Mouse (Mus musculus) naive thymus-derived CD4-positive, alpha-beta T cell, adult 2 months (primary cell): Measurements from ENCODE around the gene Id4.

Source experiments
- DNase-seq: peaks from one replicate; pipeline ENCODE4 v3.0.0-alpha.2; 2011; ENCODE audit warnings: low read depth

Id4 gene

DNA sequence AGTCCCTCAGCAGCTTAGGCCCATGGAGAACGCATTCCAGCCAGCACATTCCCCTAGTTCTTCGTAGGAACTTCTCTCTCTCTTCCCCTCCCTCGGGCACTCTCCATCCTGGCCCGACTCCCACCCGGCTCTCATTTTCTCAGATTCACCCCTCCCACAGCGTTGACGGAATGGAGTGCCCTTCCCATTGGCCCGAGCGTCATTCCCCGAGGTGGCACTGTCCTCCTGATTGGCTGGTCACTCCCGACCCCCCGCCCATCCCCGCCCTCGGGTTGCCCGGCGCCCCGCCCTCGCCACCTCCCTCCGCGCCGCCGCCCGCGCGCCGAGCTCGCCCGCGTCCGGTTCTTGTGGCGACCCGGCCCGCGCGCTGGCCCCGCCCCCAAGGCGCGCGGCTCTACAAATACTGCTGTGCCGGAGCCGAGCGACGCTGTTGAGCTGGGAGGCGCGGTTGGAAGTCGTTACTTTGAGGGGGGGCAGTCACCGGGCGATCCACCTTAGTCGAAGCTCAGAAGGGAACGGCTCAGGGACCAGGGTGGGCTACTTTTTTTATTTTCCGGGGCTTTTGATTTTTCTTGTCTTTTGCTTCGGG lies at the start of gene Id4:
TSS of gene Id4 (plus strand) at position 539 of the 589 bp plus-strand sequence.
- no peak for DNase-seq

DNA sequence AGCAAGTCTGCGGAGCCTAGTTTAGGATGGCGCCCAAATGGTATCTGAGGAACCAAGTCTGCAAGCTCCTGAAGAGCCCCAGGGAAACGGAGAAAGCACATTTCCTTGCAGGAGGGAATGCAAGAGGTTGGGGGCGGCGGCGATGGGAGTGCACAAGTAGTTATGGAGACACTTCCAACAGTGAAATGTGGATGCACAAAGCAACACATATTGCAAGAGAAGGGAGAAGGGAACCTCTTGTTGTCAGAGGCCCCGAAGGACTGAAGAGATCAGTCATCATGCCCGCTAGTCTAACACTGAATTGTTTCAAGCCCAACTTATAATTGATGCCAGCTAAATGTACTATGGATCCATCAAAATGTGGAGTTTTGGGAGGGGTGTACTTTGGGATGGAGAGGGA lies 33.9 kb upstream of the Id4 start:
- DNase-seq, result no peak

DNA sequence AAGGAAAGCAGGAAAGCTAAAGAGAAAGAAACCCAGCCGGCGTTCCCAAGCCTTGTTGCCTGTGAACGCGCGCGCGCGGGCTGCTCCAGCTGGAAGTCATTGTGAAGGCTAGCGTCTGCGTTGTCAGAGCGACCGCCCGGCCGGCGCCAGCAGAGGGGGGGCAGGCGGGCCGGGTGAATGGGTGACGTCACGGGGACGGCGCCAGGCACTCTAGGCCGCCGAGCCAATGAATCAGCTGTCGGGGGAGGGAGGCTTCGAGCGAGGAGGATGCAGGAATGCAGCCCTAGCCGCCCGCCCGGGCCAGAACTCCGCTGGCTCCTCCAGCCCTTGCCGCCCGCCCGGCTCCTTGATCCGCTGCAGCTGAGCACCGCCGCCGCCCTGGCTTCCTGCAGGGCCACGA lies 33.3 kb upstream of the Id4 start:
- DNase-seq, result no peak

DNA sequence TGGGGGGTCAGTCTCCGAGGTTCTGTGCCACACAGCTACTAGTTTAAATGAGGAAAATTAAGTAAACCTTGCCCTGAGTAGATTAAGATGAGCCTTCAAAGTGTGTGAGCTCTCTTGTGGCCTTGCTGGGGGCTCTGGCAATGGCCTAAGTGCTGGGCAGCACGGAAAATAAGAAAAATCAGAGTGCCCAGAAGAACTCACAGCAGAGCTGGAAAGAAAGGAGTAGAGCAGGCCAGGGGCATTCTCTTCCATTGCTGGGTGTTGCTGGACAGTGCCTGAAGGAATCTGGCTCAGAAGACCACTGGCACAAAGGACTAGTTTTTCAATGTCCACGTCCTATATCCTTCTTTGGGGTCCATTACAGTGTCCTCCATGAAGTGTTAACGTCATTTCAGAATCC lies 32.9 kb upstream of the Id4 start:
- DNase-seq, result no peak

DNA sequence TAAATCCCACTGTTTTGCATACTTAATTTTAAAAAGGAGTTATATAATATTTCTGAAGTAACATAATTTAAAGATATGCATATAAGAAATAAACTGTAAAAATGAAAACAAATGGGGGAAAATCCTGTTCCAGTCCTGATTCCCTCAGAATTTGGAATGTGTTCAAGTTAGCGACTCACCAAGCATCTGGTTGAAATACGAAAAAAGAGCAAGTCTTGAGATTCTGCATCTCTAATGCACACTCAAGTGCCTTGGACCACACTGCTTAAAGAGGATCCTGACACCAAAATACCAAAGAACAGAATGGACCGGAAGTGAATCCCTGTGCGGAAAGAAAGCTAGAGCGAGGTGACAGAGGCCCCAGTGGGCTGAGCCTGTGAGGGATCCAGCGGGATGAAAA lies 30.0 kb upstream of the Id4 start:
- no peak for DNase-seq

DNA sequence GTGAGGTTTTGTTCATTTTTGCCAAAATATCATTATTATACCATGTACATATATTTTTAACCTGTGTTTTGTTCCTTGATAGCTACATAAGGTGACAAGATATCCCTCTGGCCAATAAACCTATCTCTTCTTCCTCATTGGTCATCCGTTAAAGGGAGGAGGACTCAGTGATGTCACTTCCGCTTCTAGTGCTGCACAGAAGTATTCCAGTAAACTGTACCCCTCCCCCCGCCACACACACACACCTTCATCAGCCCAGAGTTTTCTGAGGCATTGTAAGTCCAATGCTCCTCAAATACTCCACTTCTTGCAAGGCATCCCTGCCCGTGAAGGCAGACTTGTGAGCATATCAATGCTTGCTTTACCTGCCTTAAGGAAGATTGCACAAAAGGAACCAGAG lies 24.6 kb upstream of the Id4 start:
- no peak for DNase-seq

DNA sequence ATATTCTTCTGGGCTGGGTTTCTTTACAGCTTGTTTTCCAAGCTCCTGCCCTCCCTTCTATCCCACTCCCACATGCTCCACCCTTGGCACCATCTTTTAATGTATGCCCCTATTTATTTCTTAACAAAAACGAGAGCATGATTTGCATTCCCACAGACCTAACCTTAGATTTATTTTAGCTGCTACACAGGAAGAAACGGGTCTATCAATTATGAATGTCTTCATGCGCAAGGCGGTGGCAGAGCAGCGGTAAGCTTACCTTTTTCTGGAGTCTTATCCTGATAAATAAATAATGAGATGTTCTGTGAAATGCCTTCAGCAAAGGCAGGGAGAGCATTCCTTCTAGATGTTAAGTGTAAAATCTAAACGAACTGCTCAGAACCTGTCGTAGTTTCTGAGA lies 24.2 kb upstream of the Id4 start:
- DNase-seq, result no peak

DNA sequence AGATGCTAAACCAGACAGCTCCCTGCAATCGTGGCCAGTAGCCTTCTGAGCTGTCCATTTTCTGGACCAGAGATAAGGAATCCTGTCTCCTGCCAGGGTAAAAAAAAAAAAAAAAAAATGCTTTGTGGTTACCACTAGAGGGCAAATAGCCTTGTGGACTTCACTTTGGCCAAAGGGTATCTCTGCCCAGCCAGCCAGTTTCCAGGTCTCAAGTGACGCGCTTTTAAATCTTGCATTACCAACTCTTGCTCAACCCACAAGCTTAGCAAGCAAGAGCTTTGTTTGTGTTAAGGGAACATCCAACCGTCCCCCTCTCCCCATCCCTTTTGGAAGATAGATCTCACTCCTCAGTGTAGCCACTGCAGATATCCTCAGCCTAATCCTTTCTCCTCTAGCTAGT lies 23.5 kb upstream of the Id4 start:
- DNase-seq, result no peak

DNA sequence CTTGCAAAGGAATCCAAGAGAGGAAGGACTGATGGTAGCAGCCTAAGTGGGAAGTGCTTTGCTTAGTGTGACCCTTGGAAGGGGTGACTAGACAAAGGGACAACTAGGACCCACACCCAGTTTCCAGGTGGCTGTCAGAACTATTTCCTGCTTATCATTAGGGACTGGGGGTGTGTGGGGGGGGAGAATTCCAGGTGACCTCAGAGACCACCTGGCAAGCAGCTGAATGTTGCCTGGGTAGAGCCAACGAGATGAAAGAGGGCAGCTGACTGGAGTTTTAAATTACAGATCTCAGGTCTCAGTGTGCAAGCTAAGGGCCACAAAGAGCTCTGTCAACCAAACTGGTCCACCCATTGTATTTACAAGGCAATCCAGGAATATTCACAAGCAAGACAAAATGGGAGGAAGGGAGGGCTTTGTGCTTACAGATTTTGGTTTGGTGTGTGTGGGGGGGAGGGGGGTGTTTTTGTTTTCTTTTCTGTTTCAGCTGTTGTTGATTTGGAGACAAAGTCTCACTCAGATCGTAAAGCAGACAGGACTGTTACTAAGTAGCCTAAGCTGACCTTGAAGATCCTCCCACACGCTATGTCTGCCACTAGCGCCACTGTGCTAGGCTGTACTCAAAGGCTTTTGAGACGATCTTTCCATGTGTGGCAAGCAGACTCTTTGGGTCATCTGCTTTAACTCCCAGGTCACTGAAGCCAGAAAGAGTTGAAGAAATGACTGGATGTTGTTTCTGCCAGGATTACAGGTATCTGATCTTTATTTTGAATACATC lies 15.6 kb upstream of the Id4 start:
- no peak for DNase-seq

DNA sequence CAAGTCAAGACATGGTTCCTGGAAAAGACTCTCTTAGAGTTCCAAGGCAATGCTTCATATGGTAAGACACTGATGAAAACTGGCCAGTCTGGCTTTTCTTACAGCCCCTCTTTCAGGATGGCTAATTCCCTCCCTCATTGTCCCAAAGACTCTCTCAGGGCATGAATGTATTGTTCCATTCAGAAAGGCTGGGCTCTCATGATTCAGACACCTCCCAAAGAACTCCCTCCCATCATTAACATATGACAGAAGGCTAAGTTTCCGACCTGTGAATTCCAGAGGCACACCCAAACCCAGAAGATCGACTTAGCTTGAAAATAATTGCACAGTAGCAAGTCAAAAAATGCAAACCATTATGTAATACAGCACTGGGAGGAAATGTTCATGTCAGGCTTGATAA lies 8.5 kb upstream of the Id4 start:
- no peak for DNase-seq

DNA sequence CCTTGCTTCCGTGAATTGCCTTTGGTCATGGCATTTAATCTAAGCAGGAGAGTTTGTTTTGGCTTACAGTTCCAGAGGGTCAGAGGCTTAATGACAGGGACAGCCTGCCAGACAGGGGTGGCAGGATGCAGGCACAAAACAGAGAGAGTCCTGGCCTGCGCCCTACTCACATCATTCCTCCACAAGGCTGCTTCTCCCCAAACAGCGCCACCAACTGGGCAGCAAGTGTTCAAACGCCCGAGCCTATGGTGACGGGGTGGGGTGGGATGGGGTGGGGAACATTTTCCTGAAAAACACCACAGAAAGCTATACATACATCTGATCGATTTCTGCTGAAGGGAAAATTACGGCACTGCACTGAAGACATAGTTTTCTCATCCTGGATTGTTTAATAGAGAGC lies 6.0 kb upstream of the Id4 start:
- DNase-seq, result no peak

DNA sequence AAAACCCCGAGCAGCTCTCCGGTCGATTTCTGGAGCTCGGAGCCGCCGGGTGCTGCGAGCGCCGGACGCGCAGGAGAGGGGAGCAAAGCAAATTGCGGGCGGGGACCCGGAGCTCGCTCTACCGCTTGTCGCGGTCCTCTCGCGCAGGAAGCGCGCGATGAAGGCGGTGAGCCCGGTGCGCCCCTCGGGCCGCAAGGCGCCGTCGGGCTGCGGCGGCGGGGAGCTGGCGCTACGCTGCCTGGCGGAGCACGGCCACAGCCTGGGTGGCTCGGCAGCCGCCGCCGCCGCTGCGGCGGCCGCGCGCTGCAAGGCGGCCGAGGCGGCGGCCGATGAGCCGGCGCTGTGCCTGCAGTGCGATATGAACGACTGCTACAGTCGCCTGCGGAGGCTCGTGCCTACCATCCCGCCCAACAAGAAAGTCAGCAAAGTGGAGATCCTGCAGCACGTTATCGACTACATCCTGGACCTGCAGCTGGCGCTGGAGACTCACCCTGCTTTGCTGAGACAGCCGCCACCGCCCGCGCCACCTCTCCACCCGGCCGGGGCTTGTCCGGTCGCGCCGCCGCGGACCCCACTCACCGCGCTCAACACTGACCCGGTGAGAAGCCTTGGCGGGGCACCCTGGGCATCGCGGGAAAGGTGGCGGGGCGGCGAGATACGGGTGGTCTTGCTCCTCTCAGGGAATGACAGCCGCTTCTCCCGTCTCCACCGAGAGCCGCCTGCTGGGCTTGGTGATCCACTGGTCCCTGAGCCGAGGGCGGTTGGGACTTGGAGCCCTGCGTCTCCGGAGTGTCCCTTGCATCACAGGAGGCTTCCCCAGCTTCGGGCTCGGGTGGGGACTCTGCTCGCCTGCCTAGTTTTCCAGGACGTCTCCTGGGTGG lies 553 bp downstream of the Id4 start:
- no peak for DNase-seq

DNA sequence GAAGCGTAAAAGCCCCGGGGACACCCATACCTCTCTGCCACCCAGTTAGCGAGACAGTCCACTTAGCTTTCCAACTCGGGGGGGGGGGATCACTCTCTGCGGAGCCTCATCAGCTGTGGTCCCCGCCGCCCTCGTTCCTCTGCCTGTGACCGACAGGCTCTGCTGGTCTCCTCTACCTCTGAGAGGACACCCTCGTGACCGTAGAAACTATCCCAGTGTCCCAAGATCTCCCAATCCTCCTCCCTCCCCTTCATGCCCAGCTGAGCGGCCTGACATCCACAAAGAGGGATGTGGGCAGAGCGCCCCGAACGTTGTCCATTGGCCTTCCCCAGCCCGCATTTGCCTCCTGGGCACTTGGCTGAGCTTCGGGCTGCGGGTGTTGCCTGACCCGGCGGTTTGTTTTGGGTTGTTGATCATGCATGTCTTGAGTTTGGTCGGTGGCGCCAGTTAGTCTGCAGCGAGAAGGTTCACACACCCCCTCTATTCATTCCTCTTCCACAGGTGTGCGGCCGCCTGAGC lies 1.5 kb downstream of the Id4 start:
- no peak for DNase-seq

DNA sequence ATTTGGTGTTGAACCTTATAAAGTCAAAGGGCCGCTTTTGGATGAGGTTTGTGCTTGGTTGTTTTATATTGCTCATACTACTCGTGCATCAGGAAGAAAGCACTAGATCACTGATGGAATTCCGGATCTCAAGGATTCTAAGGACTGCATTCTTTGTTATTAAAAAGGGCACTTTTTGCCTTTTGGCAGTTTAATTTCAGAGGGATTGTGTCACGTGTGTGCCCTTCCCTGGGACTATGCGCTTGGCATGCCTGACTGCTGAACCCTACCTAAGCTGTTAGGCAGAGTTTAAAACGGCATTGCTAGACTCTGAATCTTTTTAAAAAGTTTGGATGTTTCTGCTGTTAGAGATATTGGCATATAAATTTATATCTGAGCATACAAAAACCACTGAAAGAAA lies 4.0 kb downstream of the Id4 start:
- DNase-seq, result no peak

DNA sequence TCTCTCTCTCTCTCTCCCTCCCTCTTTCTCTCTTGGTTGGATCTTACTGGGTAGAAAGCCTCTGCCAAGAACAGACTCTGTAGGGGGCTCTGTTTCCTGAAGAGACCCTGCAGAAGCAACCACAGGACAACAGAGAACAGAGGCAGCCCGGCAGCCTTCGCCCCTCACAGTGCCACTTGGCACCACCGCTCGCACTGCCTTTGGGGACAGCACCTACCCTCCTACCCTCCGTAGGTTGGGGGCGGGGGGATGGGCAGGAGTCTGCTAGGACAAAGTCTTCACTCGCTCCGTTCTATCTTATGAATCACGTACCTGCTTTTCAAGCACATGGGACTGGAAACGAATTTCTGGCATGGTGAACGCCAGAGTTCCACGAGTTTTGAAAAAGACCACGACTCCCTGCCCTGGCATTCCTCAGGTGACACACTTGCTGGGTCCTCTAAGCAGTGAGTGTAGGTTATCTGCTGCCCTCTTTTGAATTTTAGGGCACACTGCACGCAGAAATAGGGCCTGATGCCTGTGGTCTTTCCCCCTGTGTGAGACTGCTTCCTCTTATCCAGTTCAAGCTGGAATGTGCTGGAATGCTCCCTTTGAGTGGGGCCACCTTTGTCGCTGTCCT lies 12.5 kb downstream of the Id4 start:
- DNase-seq, result no peak

DNA sequence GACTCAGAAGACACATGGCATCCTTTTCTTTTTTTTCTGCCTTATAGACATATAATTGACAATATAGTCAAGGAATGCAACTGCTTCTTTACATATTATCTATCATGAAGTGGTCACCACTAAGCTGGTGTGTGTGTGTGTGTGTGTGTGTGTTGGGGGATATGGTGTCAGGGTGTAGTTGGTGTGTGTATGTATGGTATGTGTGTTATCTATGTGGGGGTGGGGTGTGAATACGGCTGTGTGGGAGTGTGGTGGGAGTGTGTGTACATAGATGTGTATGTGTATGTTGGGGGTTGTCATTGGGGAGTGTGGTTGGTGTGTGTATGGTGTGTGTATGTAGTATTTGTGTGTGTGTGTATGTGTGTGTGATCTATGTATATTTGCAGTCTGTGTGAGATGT lies 13.1 kb downstream of the Id4 start:
- no peak for DNase-seq

DNA sequence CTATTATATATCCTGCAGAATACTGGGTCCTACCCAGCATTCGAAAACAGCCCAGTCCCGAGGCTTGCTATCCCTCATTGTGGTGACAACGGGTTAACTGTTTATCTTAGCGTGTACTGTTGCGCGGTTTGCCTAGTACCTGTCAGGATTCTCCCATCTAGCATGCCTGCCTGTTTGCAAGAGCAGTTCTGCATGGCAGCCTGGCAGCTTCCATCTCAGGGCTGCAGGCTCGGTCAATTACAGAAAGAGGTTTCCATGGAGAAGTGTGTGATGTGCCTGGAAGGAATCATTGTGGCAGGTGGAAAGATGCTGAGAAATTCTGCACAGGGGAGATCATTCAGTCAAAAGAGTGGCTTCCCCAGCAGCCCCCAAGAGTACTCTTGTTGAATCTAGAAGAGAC lies 16.0 kb downstream of the Id4 start:
- DNase-seq, result no peak

DNA sequence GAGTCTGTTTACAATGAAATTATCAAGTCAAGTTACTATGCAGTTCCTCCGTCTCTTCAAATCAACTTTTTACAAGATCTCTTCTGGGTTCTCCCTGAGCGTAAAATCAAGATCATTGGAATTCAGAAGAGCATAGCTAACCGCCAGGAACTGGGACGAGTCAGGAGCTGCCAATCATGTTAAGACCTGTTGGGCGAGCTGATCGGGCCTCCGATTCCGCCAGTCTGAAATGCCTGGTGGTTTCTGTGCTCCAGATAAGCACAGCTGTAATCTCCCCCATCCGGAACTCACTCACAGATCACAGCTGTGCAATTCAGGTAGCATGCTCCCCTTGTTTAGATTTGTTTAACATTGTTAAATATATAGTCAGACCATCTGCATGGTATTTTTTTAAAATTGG lies 23.4 kb downstream of the Id4 start:
- no peak for DNase-seq

DNA sequence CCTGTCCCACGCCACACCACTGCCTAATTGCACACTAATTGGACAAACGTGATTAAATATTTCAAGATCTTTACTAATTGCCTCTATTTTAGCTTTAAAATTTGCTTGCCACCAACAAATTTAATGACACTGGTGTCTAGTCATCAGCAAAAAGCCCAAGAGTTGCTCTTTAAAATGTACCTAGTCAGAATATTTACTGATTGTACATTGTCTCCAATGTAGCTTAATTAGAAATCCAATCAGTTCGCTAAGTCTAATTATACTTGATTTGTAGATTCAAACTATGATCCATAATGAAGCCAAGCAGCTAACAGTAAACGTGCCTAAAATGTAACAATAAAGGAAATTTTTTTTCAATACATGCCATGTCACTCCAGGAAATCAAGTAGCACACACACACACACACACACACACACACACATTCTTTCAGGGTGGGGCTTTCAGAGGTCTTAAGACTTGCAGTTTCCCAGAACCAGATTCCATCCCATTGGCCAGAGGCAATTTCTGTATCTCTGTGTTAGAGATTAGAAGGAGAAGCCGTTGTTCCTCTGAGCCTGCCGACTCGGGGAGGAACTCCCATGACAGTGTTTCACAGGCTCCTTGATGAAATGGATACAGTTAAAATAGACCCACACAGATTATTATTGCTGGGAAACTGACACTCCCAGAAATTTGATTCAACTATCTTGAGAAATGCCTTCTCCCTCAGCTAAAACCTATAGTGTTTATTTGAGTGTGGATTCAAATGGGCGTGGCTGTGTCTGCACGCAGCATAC lies 24.1 kb downstream of the Id4 start:
- no peak for DNase-seq

DNA sequence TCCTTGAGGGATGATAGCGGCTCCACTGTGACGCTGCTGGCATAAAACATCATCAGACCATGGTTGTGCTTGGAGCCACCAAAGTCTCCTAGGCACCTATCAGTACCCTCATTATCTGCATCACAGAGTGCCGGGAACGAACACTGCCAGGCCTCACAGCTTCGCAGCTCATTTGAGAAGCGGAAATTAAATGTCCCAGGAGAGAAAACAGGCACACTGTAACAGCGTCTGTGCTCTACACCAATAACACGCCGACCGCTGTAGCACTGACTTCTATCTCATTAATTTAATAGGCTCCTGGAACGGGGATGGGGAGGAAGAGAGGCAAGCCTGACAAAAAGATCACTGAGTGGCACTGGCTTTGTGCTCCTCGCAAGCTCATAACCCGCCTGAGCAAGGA lies 29.4 kb downstream of the Id4 start:
- DNase-seq, result no peak

DNA sequence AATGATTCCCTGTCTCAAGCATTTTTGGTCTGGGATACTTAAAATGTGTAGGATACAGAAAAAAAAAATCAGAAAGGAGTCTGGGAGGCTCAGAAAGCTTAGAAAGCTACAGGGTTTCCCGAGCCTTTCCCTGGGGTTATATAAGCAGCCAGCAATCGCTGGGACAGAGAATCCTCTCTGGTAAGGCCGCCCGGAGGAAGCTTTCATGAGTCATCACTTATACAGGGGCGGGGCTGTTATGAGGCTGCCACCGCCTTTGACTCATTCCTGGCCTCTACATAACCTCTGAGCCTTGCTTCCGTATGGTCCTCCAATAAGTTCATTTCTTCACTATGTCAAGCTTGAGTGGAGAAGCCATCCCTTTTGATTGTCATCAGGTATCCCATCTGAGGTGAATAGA lies 53.5 kb downstream of the Id4 start:
- no peak for DNase-seq
